Mouse (Mus musculus) lung, postnatal 0 days (tissue): Measurements from ENCODE around the gene Duxf3. TPM values are rescaled to one million over a fixed set of nuclear protein-coding genes. Genes with fewer than 3 reads are reported as not detected.
"Not testable (repeated sequence)": the region's sequence is repeated elsewhere in the genome, so short reads cannot be mapped to it uniquely, and the experiment has no call there.

Source experiments
- ATAC-seq: fragments of 200-750 bp; cut with Nextera tagmentation; 2 replicates; pipeline ENCODE4 v1.8.0; 2017; ENCODE audit warnings: moderate library complexity
- DNase-seq: peaks from one replicate; pipeline ENCODE4 v3.0.0-alpha.2; 2016; ENCODE audit warnings: low spot score
- H3K27ac ChIP-seq: fragments of 300-500 bp; sonication (generic); 2 replicates; pipeline ENCODE4 v1.5.1; 2014; ENCODE audit warnings: antibody characterized with exemption, mild to moderate bottlenecking, low read length, mixed read lengths
- H3K27me3 ChIP-seq: fragments of 300-500 bp; sonication (generic); replicated peaks from 2 replicates; pipeline ENCODE4 v1.6.1; 2014; ENCODE audit warnings: low read length, mixed read lengths; ENCODE audit not compliant: insufficient read depth
- H3K36me3 ChIP-seq: fragments of 300-500 bp; sonication (generic); 2 replicates; pipeline ENCODE4 v1.6.1; 2014; ENCODE audit warnings: low read length, mixed read lengths; ENCODE audit not compliant: insufficient read depth
- H3K4me1 ChIP-seq: fragments of 300-500 bp; sonication (generic); 2 replicates; pipeline ENCODE4 v1.6.1; 2014; ENCODE audit warnings: antibody characterized with exemption, low read depth, low read length, mixed read lengths; ENCODE audit not compliant: insufficient read depth
- H3K4me2 ChIP-seq: fragments of 300-500 bp; sonication (generic); replicated peaks from 2 replicates; pipeline ENCODE4 v1.6.1; 2014; ENCODE audit warnings: low read depth, mild to moderate bottlenecking, low read length, moderate library complexity, mixed read lengths
- H3K4me3 ChIP-seq: fragments of 300-500 bp; sonication (generic); 2 replicates; pipeline ENCODE4 v1.5.1; 2014; ENCODE audit warnings: low read depth, low read length
- H3K9ac ChIP-seq: fragments of 300-500 bp; sonication (generic); replicated peaks from 2 replicates; pipeline ENCODE4 v1.6.1; 2014; ENCODE audit warnings: low read depth, mild to moderate bottlenecking
- H3K9me3 ChIP-seq: fragments of 300-500 bp; sonication (generic); 2 replicates; pipeline ENCODE4 v1.6.1; 2016; ENCODE audit warnings: low read length, mixed read lengths
- CTCF ChIP-seq: IDR thresholded peaks from 2 replicates; pipeline ENCODE4 v1.5.1; 2016; ENCODE audit warnings: antibody characterized with exemption, mild to moderate bottlenecking
- EP300 ChIP-seq: IDR thresholded peaks from 2 replicates; pipeline ENCODE4 v1.6.1; 2016; ENCODE audit warnings: antibody characterized with exemption, mild to moderate bottlenecking, control low read depth
- WGBS: fragments of 180-500 bp; shearing (Covaris S2); extraction: QIAGEN DNeasy Blood & Tissue Kit; methylation state at CpG from one replicate; pipeline ENCODE4 v1.1.7; 2014; 5-methylcytosine and 5-hydroxymethylcytosine counted together
- polyA plus RNA-seq: library from polyadenylated mRNA; unstranded; fragments of >200 nt; fragmentation: Nextera tagmentation; extraction: Ambion mirVana; gene quantifications from 2 replicates; pipeline ENCODE4 v1.2.1, GENCODE M21; 2015

The Duxf3 gene
- polyA plus RNA-seq, 1 experiment from 2014 or later: not detected

DNA sequence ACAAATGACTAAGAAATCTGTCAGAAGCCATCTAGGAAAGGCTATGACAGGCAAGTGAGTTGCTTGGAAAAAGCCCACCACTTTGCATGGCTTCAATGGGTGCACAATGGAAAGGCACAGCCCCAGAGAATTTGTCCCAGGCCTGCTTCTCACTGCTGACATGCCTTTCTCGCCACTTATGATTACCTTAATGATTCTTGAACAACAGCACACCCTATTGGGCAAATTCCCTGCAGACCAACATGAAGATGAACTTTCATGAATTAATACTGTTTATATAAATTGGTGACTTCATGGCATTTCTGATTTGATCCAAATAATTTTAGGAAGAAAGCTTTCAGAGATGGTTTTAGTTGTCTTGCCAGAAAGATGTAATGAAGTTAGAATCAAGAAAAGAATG is 17.1 kb upstream of the Duxf3 start:
- DNase-seq: no peak
- H3K36me3 ChIP-seq: no peaks in the 10 kb centered on the region
- TF ChIP-seq CTCF (peak; percentile 27), EP300 (no peak)
- H3K9ac ChIP-seq: no peak overlapping the region
- H3K4me1 ChIP-seq: peaks cover 2% of the 10 kb centered on the region; the same call in 1 of the 2 replicates
- 27% methylated on average over 1 of the region's 1 CpGs for WGBS
- H3K9me3 ChIP-seq: no peaks in the 10 kb centered on the region
- ATAC-seq: no peak
- H3K4me2 ChIP-seq: no peak overlapping the region
- H3K4me3 ChIP-seq: no peak overlapping the region
- H3K27me3 ChIP-seq: no peaks in the 10 kb centered on the region
- H3K27ac ChIP-seq: no peak overlapping the region

DNA sequence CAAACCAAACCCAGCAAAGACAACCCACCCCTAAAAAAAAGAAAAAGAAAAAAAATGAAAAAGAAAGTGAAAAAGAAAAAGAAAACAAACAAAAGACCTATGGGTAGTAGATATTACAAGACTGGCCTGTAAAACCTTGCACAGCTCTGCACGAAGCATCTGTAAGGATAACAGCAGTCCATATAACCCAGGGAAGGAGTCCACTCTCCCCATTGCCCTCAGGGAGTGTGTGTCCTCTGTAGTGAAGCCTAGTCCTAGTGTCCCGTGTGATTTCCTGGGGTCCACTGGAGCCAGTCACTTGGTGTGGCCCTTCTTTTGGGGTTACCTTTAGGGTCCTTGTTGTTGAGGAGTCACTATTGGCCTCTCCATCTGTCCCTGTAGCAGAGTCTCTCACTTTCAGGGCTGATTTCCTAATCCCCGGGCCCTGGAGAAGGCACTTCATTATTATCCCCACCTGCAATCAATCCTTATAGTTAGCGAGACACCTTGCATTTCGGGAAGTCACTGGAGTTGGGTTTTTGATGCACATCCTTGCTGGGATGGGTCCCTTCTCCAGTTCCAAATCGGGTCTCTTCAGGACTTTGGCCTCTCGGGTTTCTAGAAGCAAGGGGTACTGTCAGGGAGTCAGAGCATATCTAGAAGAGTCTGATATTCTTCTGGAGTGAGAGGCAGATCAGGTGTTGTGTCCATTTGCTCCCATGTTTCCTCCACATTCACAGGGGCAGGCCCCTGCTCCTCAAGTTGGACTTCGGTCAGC is 6.7 kb upstream of the Duxf3 start:
- ATAC-seq: peak; percentile 71
- not testable (repeated sequence) for H3K9me3 ChIP-seq, H3K4me2 ChIP-seq, H3K4me1 ChIP-seq, H3K9ac ChIP-seq, H3K4me3 ChIP-seq, H3K27ac ChIP-seq, DNase-seq, H3K36me3 ChIP-seq, H3K27me3 ChIP-seq
- WGBS: 74% methylated on average over 8 of the region's 8 CpGs

- Histone ChIP-seq H3K9ac (no peak within 1 kb of the TSS), H3K36me3 (no peaks in the 10 kb centered on the region), H3K9me3 (peaks cover 4% of the 10 kb centered on the region), H3K27me3 (no peaks in the 10 kb centered on the region), H3K27ac (no peak within 1 kb of the TSS), H3K4me2 (no peak within 1 kb of the TSS), H3K4me1 (no peaks in the 10 kb centered on the region), H3K4me3 (no peak within 1 kb of the TSS)
- TF ChIP-seq EP300 (no peak), CTCF (no peak)
- DNase-seq (no peak), ATAC-seq (no peak)
- WGBS: 83% methylated on average over 10 of the region's 10 CpGs
Observed at GRCm38 (mm10) chr10:58236613-58237012, 4.1 kb upstream of the Duxf3 start, which contains the start of gene Gm4981. Gene Gm4981 (minus strand): TSS chr10:58236701.

GRCm38 (mm10) chr10:58234985-58235384 is 2.5 kb upstream of the Duxf3 start:
- not testable (repeated sequence) for H3K36me3 ChIP-seq, ATAC-seq, DNase-seq, H3K27ac ChIP-seq, H3K4me2 ChIP-seq, H3K4me1 ChIP-seq, H3K9ac ChIP-seq, H3K4me3 ChIP-seq, H3K9me3 ChIP-seq, H3K27me3 ChIP-seq
- 78% methylated on average over 4 of the region's 4 CpGs for WGBS

DNA sequence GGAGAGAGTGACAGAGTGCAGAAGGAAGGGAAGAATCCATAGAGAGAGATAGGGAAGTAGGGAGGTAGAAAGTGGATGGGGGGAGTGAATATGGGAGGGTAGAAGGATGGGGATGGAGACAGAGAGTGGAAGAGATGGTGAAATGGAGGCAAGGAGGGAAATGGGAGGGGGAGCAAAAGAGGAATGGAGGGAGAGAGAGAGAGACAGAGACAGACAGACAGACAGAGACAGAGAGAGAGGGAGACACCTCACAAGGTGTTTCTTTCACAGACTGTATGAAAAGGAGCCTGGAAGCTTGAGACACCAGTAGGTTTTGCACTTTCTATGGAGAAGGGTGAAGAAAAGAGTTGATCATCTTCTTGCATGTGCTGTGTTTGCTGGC is 1.3 kb upstream of the Duxf3 start:
- not testable (repeated sequence) for H3K4me2 ChIP-seq, H3K9me3 ChIP-seq, H3K27ac ChIP-seq, DNase-seq, H3K36me3 ChIP-seq, ATAC-seq, H3K9ac ChIP-seq, H3K4me3 ChIP-seq, H3K4me1 ChIP-seq, H3K27me3 ChIP-seq

DNA sequence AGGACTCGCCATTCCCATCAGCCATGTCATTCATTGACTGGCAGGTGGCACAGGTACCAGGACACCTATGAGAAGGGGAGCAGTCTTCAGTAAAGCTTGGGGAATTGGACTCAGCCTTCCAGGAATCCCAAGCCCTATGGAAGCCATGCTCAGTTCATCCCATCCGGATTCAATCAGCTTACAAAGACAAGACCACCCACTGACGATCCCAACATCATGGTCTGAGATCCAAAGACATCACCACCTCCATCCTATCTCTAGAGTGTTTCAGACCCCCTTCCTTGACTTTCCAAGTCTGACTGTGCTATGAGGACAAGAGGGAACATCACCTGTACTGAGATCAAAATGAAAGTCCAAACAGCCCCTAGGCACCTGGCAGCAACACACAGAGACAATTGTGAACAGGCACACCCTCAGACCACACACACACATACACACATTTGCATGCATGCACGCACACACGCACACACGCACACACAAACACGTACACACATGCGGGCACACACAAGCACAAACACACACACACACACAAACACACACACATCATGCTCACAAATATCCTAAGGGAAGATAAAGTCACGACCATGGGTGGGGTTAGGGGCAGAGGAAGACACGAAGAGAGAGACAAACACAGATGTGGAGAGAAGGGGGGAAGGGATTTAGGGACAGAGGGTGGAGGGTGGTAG is 722 bp upstream of the Duxf3 start:
- not testable (repeated sequence) for H3K9ac ChIP-seq, H3K4me1 ChIP-seq, H3K27ac ChIP-seq, DNase-seq, H3K4me2 ChIP-seq, H3K4me3 ChIP-seq, H3K27me3 ChIP-seq, H3K36me3 ChIP-seq, H3K9me3 ChIP-seq
- 79% methylated on average over 9 of the region's 10 CpGs for WGBS
- peak; percentile 27 for ATAC-seq

DNA sequence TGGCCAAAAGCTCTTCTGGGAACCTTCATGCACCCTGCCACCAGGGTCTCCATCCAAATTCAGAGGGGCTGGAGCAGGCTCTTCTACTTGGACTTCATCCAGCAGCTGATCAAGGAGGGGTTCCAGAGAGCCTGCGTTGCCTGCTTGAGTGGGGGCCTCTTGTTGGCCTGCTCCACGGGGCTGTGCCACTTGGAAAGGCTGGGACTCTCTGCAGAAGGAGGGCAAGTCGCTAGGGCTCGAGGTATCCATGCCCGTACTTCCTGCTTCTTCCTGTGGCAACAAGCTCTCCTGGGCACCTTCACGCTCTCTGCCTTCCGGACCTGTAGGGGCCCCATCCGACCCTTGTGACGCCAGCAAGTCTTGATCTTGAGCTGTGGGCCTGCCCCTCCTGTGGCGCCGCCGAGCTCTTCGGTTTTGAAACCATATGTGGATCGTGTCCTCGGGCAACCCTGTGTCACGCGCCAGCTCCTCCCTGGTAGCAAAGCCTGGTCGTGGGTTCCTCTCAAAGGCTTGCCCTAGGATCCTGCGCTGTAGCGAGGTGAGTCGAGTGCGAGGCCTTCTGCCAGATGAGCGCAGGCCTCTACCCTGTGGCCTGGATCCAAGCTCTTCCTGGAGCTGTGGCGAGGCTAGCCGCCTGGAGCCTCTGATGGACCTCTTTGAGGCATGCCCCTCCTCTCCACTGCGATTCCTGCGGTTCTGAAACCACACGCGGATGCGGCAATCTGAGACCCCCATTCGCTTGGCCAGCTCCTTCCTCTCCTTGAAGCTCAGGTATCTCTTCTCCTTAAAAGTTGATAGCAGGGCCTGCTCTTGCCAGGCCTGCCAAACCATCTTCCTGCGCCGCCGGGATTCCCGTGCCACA is 465 bp downstream of the Duxf3 start:
- H3K27ac ChIP-seq, H3K4me1 ChIP-seq, H3K4me3 ChIP-seq, H3K9me3 ChIP-seq, H3K27me3 ChIP-seq, H3K36me3 ChIP-seq, H3K4me2 ChIP-seq, H3K9ac ChIP-seq: not testable (repeated sequence)
- whole genome bisulfite sequencing: 85% methylated on average over 27 of the region's 35 CpGs
- peak; percentile 67 for DNase-seq
- peak; percentile 70 for ATAC-seq

GRCm38 (mm10) chr10:58231088-58231487 is 1.4 kb downstream of the Duxf3 start:
- H3K4me3 ChIP-seq, H3K4me1 ChIP-seq, H3K36me3 ChIP-seq, H3K9ac ChIP-seq, H3K27ac ChIP-seq, H3K9me3 ChIP-seq, DNase-seq, H3K4me2 ChIP-seq, H3K27me3 ChIP-seq: not testable (repeated sequence)
- WGBS: 73% methylated on average over 4 of the region's 7 CpGs
- ATAC-seq: peak; percentile 30

- WGBS: 54% methylated on average over 3 of the region's 3 CpGs
- not testable (repeated sequence) for ATAC-seq, H3K27me3 ChIP-seq, H3K9me3 ChIP-seq, H3K4me1 ChIP-seq, H3K4me2 ChIP-seq, H3K9ac ChIP-seq, H3K27ac ChIP-seq, H3K36me3 ChIP-seq, DNase-seq, H3K4me3 ChIP-seq
Observed at GRCm38 (mm10) chr10:58230021-58230420, 2.5 kb downstream of the Duxf3 start.
